Mouse (Mus musculus) liver, embryonic 13.5 days (tissue): ENCODE measurements around the gene Cdc27. TPM values are rescaled to one million over a fixed set of nuclear protein-coding genes. Genes with fewer than 3 reads are reported as not detected.
"Not testable (repeated sequence)": the region's sequence is repeated elsewhere in the genome, so short reads cannot be mapped to it uniquely, and the experiment has no call there.

Experiments
- ATAC-seq: fragments of 200-750 bp; cut with Nextera tagmentation; 2 replicates; pipeline ENCODE4 v1.8.0; 2017; ENCODE audit warnings: low read depth, mild to moderate bottlenecking, moderate number of reproducible peaks, moderate library complexity
- DNase-seq: peaks from one replicate; pipeline ENCODE4 v3.0.0; 2022
- H3K27ac ChIP-seq: fragments of 300-500 bp; sonication (generic); 2 replicates; pipeline ENCODE4 v1.5.1; 2015; ENCODE audit warnings: moderate library complexity, mild to moderate bottlenecking, inconsistent platforms
- H3K27me3 ChIP-seq: fragments of 300-500 bp; sonication (generic); 2 replicates; pipeline ENCODE4 v1.6.1; 2015; ENCODE audit warnings: mild to moderate bottlenecking, inconsistent platforms
- H3K36me3 ChIP-seq: fragments of 300-500 bp; sonication (generic); 2 replicates; pipeline ENCODE4 v1.6.1; 2015; ENCODE audit warnings: mild to moderate bottlenecking, inconsistent platforms
- H3K4me1 ChIP-seq: fragments of 300-500 bp; sonication (generic); replicated peaks from 2 replicates; pipeline ENCODE4 v1.6.1; 2015; ENCODE audit warnings: inconsistent platforms
- H3K4me2 ChIP-seq: fragments of 300-500 bp; sonication (generic); 2 replicates; pipeline ENCODE4 v1.6.1; 2015; ENCODE audit warnings: inconsistent platforms, mild to moderate bottlenecking, moderate library complexity
- H3K4me3 ChIP-seq: fragments of 300-500 bp; sonication (generic); replicated peaks from 2 replicates; pipeline ENCODE4 v1.5.1; 2015; ENCODE audit warnings: mild to moderate bottlenecking, inconsistent platforms
- H3K9ac ChIP-seq: fragments of 300-500 bp; sonication (generic); 2 replicates; pipeline ENCODE4 v1.6.1; 2015; ENCODE audit warnings: mild to moderate bottlenecking, inconsistent platforms
- H3K9me3 ChIP-seq: fragments of 300-500 bp; sonication (generic); replicated peaks from 2 replicates; pipeline ENCODE4 v1.6.1; 2016; ENCODE audit warnings: inconsistent platforms
- WGBS: fragments of 180-500 bp; shearing (Covaris S2); methylation state at CpG from one replicate; pipeline ENCODE4 v1.1.7; 2015; ENCODE audit not compliant: insufficient replicate concordance; 5-methylcytosine and 5-hydroxymethylcytosine counted together
- polyA plus RNA-seq: library from polyadenylated mRNA; unstranded; fragments of >200 nt; fragmentation: Nextera tagmentation; extraction: Ambion mirVana; gene quantifications from 2 replicates; pipeline ENCODE4 v1.2.1, GENCODE M21; 2015

The Cdc27 gene
- polyA plus RNA-seq, 1 experiment from 2014 or later, result 22.9 TPM

- DNase-seq (no peak), ATAC-seq (no peak)
- Histone ChIP-seq H3K9me3 (no peaks in the 10 kb centered on the region), H3K36me3 (no peaks in the 10 kb centered on the region), H3K4me1 (peaks cover 8% of the 10 kb centered on the region; the same call in 1 of the 2 replicates), H3K4me2 (peak overlapping the region; percentile 30; the same call in 1 of the 2 replicates), H3K9ac (no peak overlapping the region), H3K27ac (no peak overlapping the region), H3K4me3 (peak overlapping the region; percentile 4; the same call in 1 of the 2 replicates), H3K27me3 (peaks cover 52% of the 10 kb centered on the region)
- WGBS, result 24% methylated on average over 18 of the region's 18 CpGs
Measured at GRCm38 (mm10) chr11:104581446-104582307, 31.3 kb upstream of the Cdc27 start.

GRCm38 (mm10) chr11:104580606-104581005, 30.2 kb upstream of the Cdc27 start:
- H3K27me3 ChIP-seq, result peaks cover 55% of the 10 kb centered on the region
- no peak for ATAC-seq
- WGBS, result 62% methylated on average over 5 of the region's 5 CpGs

GRCm38 (mm10) chr11:104580091-104580490, 29.7 kb upstream of the Cdc27 start:
- H3K4me3 ChIP-seq, result no peak overlapping the region
- no peaks in the 10 kb centered on the region for H3K36me3 ChIP-seq
- 63% methylated on average over 6 of the region's 6 CpGs for WGBS
- no peak overlapping the region for H3K9ac ChIP-seq
- DNase-seq (no peak), ATAC-seq (no peak)
- H3K4me2 ChIP-seq, result no peak overlapping the region
- peaks cover 8% of the 10 kb centered on the region; the same call in 1 of the 2 replicates for H3K4me1 ChIP-seq
- no peaks in the 10 kb centered on the region for H3K9me3 ChIP-seq
- no peak overlapping the region for H3K27ac ChIP-seq
- peaks cover 55% of the 10 kb centered on the region for H3K27me3 ChIP-seq

More at GRCm38 (mm10) chr11:104580606-104581005, 30.2 kb upstream of the Cdc27 start:
- no peak overlapping the region for H3K4me3 ChIP-seq
- H3K4me2 ChIP-seq, result no peak overlapping the region
- H3K4me1 ChIP-seq, result peaks cover 8% of the 10 kb centered on the region; the same call in 1 of the 2 replicates
- H3K9me3 ChIP-seq, result no peaks in the 10 kb centered on the region
- DNase-seq, result no peak
- H3K9ac ChIP-seq, result no peak overlapping the region
- H3K27ac ChIP-seq, result no peak overlapping the region
- no peaks in the 10 kb centered on the region for H3K36me3 ChIP-seq

- no peak overlapping the region for H3K4me3 ChIP-seq
- WGBS, result 80% methylated on average over 8 of the region's 8 CpGs
Measured at GRCm38 (mm10) chr11:104579575-104579974, 29.2 kb upstream of the Cdc27 start.

GRCm38 (mm10) chr11:104579084-104579483, 28.7 kb upstream of the Cdc27 start:
- H3K27ac ChIP-seq, result no peak overlapping the region
- H3K27me3 ChIP-seq, result peaks cover 55% of the 10 kb centered on the region
- H3K9ac ChIP-seq, result no peak overlapping the region
- H3K36me3 ChIP-seq, result no peaks in the 10 kb centered on the region
- no peak overlapping the region for H3K4me3 ChIP-seq
- 50% methylated on average over 9 of the region's 9 CpGs for WGBS
- no peak for DNase-seq
- no peaks in the 10 kb centered on the region for H3K9me3 ChIP-seq
- peaks cover 8% of the 10 kb centered on the region; the same call in 1 of the 2 replicates for H3K4me1 ChIP-seq
- H3K4me2 ChIP-seq, result no peak overlapping the region
- ATAC-seq, result no peak

More at GRCm38 (mm10) chr11:104579575-104579974, 29.2 kb upstream of the Cdc27 start:
- ATAC-seq, result no peak
- Histone ChIP-seq H3K27me3 (peaks cover 55% of the 10 kb centered on the region), H3K4me1 (peaks cover 8% of the 10 kb centered on the region; the same call in 1 of the 2 replicates), H3K9me3 (no peaks in the 10 kb centered on the region), H3K36me3 (no peaks in the 10 kb centered on the region), H3K9ac (no peak overlapping the region), H3K4me2 (no peak overlapping the region), H3K27ac (no peak overlapping the region)
- no peak for DNase-seq

- H3K4me3 ChIP-seq, result no peak overlapping the region
- H3K4me1 ChIP-seq, result peaks cover 8% of the 10 kb centered on the region; the same call in 1 of the 2 replicates
- H3K9me3 ChIP-seq, result no peaks in the 10 kb centered on the region
- WGBS, result 40% methylated on average over 5 of the region's 5 CpGs
- DNase-seq (no peak), ATAC-seq (no peak)
- peaks cover 52% of the 10 kb centered on the region for H3K27me3 ChIP-seq
- no peaks in the 10 kb centered on the region for H3K36me3 ChIP-seq
- H3K27ac ChIP-seq, result no peak overlapping the region
- no peak overlapping the region for H3K9ac ChIP-seq
- no peak overlapping the region for H3K4me2 ChIP-seq
Measured at GRCm38 (mm10) chr11:104578074-104578473, 27.7 kb upstream of the Cdc27 start.

- Histone ChIP-seq H3K9ac (no peak overlapping the region), H3K36me3 (no peaks in the 10 kb centered on the region), H3K27me3 (peaks cover 52% of the 10 kb centered on the region), H3K27ac (no peak overlapping the region), H3K4me3 (no peak overlapping the region), H3K4me2 (no peak overlapping the region), H3K4me1 (peaks cover 11% of the 10 kb centered on the region; the same call in 1 of the 2 replicates), H3K9me3 (no peaks in the 10 kb centered on the region)
- DNase-seq (no peak), ATAC-seq (no peak)
- WGBS, result 61% methylated on average over 10 of the region's 10 CpGs
Measured at GRCm38 (mm10) chr11:104576772-104577612, 26.6 kb upstream of the Cdc27 start.

- no peak overlapping the region for H3K4me2 ChIP-seq
- no peak overlapping the region for H3K9ac ChIP-seq
- DNase-seq, result no peak
- no peaks in the 10 kb centered on the region for H3K36me3 ChIP-seq
- H3K27ac ChIP-seq, result no peak overlapping the region
- WGBS, result 52% methylated on average over 2 of the region's 2 CpGs
- no peak overlapping the region for H3K4me3 ChIP-seq
- ATAC-seq, result no peak
- no peaks in the 10 kb centered on the region for H3K9me3 ChIP-seq
- H3K27me3 ChIP-seq, result peaks cover 19% of the 10 kb centered on the region; the same call in 1 of the 2 replicates
- H3K4me1 ChIP-seq, result peaks cover 21% of the 10 kb centered on the region
Measured at GRCm38 (mm10) chr11:104572566-104572965, 22.1 kb upstream of the Cdc27 start.

- Histone ChIP-seq H3K27ac (no peak overlapping the region), H3K27me3 (peaks cover 16% of the 10 kb centered on the region; the same call in 1 of the 2 replicates), H3K4me2 (no peak overlapping the region), H3K4me3 (no peak overlapping the region), H3K36me3 (no peaks in the 10 kb centered on the region), H3K4me1 (peaks cover 21% of the 10 kb centered on the region), H3K9me3 (no peaks in the 10 kb centered on the region), H3K9ac (no peak overlapping the region)
- DNase-seq (no peak), ATAC-seq (no peak)
- WGBS, result 62% methylated on average over 7 of the region's 7 CpGs
Measured at GRCm38 (mm10) chr11:104572091-104572490, 21.7 kb upstream of the Cdc27 start.

- 2% methylated on average over 28 of the region's 28 CpGs for WGBS
- peaks cover 11% of the 10 kb centered on the region; the same call in 1 of the 2 replicates for H3K27me3 ChIP-seq
- ATAC-seq (peak; percentile 83), DNase-seq (peak; percentile 54)
- H3K4me1 ChIP-seq, result peaks cover 21% of the 10 kb centered on the region
- H3K4me3 ChIP-seq, result peak overlapping the region; percentile 53
- peak overlapping the region; percentile 64 for H3K9ac ChIP-seq
- not testable (repeated sequence) for H3K36me3 ChIP-seq, H3K9me3 ChIP-seq, H3K27ac ChIP-seq
- peak overlapping the region; percentile 77 for H3K4me2 ChIP-seq
Measured at GRCm38 (mm10) chr11:104571373-104571772, 21.0 kb upstream of the Cdc27 start.

- peak overlapping the region; percentile 77; the same call in 1 of the 2 replicates for H3K4me2 ChIP-seq
Measured at GRCm38 (mm10) chr11:104570515-104570914, 20.1 kb upstream of the Cdc27 start.

More at GRCm38 (mm10) chr11:104570515-104570914, 20.1 kb upstream of the Cdc27 start:
- H3K36me3 ChIP-seq, H3K9me3 ChIP-seq, H3K4me3 ChIP-seq, H3K27ac ChIP-seq, DNase-seq, ATAC-seq, H3K9ac ChIP-seq: not testable (repeated sequence)
- H3K27me3 ChIP-seq, result peaks cover 11% of the 10 kb centered on the region; the same call in 1 of the 2 replicates
- WGBS, result 32% methylated on average over 8 of the region's 8 CpGs
- peaks cover 21% of the 10 kb centered on the region for H3K4me1 ChIP-seq
